Mouse (Mus musculus) testis, adult 2 months (tissue): Measurements from ENCODE around the gene Chd3.
A peak's percentile ranks its signal among the peaks of the same experiment; 100 is the strongest.

Experiments used
- CTCF ChIP-seq: fragments of 200-500 bp; IDR thresholded peaks from 2 replicates; pipeline ENCODE4 v1.5.1; 2012; ENCODE audit warnings: low read depth, mild to moderate bottlenecking, inconsistent platforms, low read length, moderate library complexity; ENCODE audit not compliant: control insufficient read depth, insufficient read depth, insufficient replicate concordance
- POLR2A ChIP-seq: fragments of 200-500 bp; IDR thresholded peaks from 2 replicates; pipeline ENCODE4 v1.6.1; 2012; ENCODE audit warnings: low read depth, mild to moderate bottlenecking, inconsistent platforms, low read length, moderate library complexity; ENCODE audit not compliant: control insufficient read depth

DNA sequence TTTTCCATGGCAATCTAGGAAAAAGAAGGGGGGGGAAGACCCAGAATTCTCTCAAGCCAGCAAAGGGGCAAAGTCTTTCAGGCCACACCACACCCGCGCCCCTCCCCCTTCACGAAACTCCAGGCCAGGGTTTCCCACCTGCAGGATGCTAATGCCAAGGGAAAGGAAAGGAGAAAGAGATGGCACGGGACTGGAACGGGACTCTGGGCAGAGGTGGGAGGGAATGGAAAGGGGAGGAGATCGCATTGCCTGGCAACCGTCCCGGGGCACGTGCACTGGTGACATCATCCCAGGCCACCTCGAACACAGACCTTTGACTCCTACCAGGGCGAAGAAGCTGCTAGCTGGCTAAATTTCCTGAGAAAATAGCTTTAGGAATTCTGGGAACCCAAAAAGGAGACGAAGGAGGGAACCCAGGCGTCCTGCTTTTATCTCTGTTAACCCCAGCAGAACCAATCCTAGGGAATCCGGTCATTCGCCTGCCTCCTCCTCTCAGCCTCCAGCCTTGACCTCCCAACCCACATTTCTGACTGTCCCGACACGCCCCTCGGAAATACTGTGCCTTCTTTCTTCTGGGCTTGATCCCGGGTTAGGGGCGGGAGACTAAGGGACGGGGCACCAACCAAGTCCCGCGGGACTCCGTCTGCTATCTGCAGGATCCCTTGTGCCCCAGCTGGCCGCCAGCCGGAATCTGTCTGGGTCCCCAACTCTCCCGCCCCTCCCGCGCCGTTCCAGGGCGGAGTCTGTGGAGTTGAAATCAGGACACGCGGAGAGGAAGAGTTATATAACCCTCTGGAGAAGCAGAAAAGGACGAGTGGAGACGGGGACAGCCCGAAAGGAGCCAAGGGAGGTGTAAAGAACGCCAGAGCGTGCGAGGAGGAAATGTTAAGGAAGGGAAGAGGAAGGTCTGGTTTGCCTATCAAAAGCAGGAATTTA is 48.5 kb upstream of the Chd3 start:
- TF ChIP-seq CTCF (no peak), POLR2A (peak; percentile 76)
